Mouse (Mus musculus) frontal cortex, adult 2 months (tissue): ENCODE results near the gene Limch1. TPM values are rescaled to one million over a fixed set of nuclear protein-coding genes. Genes with fewer than 3 reads are reported as not detected.

Experiments
- DNase-seq, 2 experiments: peaks; one replicate each; pipeline ENCODE4 v3.0.0; 2022; ENCODE audit warnings: low spot score in 1 of 2; ENCODE audit errors: extremely low spot score in 1 of 2
- polyA plus RNA-seq: library from polyadenylated mRNA; depleted of rRNA; stranded (reverse); fragments of >200 nt; gene quantifications from 2 replicates; pipeline ENCODE4 v1.2.3, GENCODE M21; 2012; rRNA removed

Gene Limch1
- 75.4 and 83.3 TPM in 2 replicates for polyA plus RNA-seq

DNA sequence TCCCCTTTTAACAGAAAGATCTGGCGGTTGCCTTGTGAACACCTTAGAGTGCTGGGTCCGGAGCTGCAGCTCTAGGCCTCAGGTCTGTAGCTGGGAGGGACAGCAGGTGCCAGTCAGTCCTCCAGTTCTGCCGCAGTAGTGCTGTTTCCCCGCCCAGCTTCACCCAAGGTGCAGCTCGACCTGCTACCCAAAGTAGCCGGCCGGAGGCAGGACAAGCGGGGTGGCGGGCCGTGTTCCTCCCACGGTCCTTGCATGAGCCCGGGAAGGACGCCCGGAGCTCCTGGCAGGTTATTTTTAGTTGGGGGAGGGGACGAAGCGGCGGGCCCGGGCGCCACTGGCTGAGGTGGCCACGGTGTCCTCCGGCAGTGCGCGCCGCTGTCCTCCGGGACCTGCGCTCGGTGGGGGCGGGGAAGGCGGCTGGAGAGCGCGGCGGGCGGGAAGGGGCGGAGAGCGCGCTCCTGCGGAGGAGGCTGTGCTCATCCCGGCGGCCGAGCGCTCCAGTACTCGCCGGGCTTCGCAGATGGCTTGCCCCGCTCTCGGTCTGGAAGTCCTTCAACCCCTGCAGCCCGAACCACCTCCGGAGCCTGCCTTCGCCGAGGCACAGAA is at the start of gene Limch1:
Gene Limch1, plus strand, starts transcription at position 438 of the 606 bp plus-strand sequence.
- DNase-seq = peak in 1 of 2 experiments; percentile 63

DNA sequence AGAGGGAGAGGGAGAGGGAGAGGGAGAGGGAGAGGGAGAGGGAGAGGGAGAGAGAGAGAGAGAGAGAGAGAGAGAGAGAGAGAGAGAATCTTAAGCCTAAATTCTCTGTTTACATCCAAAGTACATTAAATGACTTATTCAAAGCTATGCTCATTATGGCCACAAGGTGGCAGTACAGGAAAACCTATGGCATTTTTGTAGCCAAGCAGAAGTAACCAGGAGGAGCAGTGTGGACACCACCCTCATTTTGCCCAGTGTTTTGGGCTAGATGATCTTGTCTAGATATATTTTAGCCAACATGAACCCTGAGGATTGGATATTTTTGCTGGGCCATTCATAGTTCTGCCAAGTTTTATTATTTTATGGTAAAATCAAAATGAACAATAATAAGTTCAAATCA is 48.5 kb upstream of the Limch1 start:
- peak in 1 of 2 experiments; percentile 91 for DNase-seq

GRCm38 (mm10) chr5:66699911-66700310 is 45.7 kb upstream of the Limch1 start:
- no peak for DNase-seq

DNA sequence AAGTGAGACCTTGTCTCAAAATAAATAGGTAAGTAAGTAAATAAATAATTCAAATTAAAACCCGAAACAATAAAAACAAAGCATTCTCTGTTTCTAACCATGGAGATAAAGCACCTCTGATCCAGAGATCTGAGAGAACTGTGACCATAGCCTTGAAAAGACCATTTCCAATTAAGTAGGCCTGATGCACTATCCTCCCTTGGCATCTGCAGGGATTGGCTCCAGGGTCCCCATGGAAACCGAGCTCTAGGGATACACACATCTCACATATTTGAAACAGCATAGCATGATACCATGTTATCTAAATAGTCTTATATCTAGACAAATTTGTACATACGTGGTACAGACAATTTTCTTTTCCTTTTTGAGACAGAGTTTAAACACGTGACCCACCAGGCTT is 43.7 kb upstream of the Limch1 start:
- DNase-seq = no peak

- DNase-seq = no peak
These were observed 42.2 kb upstream of the Limch1 start for GRCm38 (mm10) chr5:66703317-66704004.

DNA sequence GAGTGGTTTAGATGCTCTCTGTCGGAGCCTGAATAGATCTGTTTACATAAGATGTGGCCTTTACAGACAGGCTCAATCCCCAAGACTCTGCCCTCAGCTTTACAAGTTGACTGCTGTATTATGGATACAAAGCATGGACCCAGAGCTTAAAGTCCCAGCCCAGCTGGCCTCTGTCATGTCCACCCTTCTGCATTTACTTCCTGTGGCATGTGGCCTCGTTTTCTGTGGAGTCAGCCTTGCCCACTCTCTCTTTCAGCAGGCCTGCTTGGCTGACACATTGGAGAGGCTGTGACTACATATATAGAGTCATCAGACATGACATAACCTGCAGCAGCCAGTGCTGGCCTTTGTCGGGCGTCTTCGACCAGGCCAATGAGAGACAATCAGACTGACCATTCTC is 37.8 kb upstream of the Limch1 start:
- no peak for DNase-seq

GRCm38 (mm10) chr5:66710445-66711019 is 35.1 kb upstream of the Limch1 start:
- peak in 1 of 2 experiments; percentile 56 for DNase-seq

GRCm38 (mm10) chr5:66712801-66713200 is 32.8 kb upstream of the Limch1 start:
- no peak for DNase-seq

GRCm38 (mm10) chr5:66715498-66715931 is 30.1 kb upstream of the Limch1 start:
- no peak for DNase-seq

DNA sequence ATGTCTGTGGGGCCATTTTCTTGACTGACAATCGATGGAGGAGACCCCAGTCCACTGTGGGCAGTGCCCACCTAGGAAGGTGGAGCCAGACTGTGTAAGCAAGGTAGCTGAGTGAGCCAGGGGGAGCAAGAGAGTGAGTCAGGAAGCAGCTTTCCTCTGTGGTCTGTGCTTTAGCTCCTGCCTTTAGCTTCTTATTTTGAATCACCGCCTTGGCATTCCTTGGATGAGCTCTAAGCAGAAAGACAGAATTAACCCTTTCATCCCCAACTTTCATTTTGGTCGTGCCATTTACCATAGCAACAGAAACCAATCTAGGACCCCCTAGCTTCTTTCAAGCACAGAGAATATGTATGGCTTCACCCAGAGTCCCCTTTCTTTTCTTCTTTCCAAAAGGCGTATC is 27.7 kb upstream of the Limch1 start:
- DNase-seq = no peak

DNA sequence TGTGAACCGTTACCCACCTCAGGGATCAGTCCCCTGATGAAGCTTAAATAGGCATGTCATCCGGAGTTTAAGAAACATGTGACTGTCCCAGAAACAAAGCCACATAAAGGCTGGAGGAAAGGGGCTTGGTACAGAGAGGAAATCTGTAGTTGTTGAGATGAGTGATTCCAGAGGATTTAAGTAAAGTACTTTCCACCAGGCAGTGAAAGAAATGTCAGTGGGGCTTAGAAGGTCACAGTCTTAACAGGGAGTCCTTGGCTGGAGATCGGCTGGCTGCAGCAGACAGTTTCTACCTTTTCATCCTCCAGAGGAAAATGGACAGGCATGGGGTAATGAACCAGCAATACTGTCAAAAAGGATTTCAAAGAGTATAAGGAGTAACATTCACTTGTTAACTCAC is 27.2 kb upstream of the Limch1 start:
- DNase-seq = no peak

DNA sequence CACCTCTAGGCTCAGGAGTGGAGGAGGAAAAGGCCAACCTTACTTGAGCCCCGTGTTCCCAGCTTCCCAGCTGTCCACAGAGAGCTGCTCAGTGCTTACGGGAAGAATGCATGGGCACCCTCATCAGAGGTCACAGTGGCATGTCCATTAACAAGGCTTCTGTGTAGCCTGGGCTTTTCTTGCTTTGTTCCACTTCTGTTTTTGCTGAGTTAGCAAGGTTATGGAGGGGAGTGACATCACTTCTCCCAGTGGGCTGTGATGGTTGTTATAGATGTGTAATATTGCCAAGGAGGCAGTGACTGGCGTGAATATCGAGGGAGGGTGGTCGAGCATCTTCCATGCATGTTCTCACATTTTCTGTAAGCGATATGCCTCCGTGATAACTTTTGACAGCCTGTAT is 26.7 kb upstream of the Limch1 start:
- DNase-seq = no peak

- no peak for DNase-seq
These were observed 24.7 kb upstream of the Limch1 start for GRCm38 (mm10) chr5:66720921-66721320.

DNA sequence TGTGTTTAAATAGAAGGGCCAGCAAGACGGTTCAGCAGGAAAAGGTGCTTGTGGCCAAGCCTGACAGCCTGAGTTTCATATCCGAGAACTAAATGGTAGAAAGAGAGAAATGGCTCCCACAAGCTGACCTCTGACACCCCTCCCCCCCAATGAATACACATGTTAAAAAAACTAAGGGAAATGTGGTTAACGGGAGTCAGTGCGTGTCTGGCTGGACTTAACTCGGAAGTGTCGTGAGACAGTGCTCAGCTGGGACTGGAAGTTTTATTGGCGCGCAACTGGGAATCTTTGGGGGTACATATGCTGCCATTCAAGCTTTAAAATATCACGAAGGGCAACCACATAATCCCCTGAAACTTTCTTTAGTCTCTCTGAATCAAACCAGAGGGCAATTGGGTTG is 23.0 kb upstream of the Limch1 start:
- no peak for DNase-seq

- no peak for DNase-seq
These were observed 22.6 kb upstream of the Limch1 start for GRCm38 (mm10) chr5:66723037-66723436.

GRCm38 (mm10) chr5:66723626-66724025 is 22.0 kb upstream of the Limch1 start:
- no peak for DNase-seq

DNA sequence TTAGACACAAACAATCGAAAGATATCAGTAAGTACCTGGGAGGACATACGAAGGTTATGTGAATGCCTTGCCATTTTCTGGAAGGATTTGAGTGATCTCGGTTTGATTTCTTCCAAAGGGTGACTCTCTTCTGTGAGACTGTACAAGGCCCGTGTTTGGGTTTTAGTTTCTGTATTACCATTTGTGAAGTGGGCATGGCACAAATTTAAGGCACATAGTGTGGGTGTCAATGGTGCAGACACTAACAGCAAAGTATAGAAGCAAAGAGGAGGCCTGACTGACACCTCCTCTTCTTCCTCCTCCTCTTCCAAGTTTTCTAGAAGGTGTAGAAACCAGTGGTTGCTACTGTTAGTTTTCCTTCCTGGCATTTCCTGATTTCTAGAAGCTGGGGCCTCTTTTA is 16.3 kb upstream of the Limch1 start:
- no peak for DNase-seq

GRCm38 (mm10) chr5:66730621-66731301 is 14.9 kb upstream of the Limch1 start:
- peak; percentile 63 to 82 for DNase-seq

DNA sequence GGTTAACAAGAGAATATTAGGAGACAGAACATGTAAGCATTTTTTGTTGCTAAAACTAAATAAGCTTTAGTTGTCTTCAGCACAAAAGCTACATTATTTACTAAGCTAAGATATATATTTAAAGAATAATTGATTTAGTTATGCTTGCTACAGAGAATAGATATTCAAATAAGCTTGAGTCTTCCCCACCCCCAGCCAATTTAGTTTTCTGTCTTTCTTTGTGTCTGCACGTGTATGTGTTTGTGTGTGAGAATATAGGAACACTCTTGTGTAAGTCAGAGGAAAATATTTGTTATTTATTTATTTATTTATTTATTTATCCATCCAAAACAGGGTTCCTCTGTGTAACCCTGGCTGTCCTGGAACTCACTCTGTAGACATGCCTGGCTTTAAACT is 14.3 kb upstream of the Limch1 start:
- DNase-seq = no peak

- no peak for DNase-seq
These were observed 12.1 kb upstream of the Limch1 start for GRCm38 (mm10) chr5:66733556-66733955.

DNA sequence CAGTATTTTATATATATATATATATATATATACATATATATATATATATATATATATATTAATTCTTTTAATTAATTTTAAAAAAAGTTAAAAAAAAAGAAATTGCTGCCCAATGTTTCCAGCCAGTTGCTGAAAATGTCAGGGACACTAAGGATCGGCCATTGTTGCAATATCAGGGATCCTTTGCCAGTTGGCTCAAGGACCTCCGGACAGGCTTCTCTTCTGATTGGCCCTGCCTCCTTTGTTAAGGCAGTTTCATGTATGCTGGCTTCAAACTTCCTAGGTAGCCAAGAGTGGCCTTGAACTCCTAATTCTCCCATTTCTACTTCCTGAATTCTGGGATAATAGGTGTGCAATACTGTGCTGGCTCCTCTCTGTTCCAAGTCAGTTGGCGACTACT is 6.3 kb upstream of the Limch1 start:
- DNase-seq = no peak
